Mouse (Mus musculus) retina, postnatal 1 day (tissue): ENCODE data around the gene P2ry12.
A peak's percentile ranks its signal among the peaks of the same experiment; 100 is the strongest.

Experiments
- DNase-seq: peaks from one replicate; pipeline ENCODE4 v3.0.0-alpha.2; 2012

P2ry12 gene

DNA sequence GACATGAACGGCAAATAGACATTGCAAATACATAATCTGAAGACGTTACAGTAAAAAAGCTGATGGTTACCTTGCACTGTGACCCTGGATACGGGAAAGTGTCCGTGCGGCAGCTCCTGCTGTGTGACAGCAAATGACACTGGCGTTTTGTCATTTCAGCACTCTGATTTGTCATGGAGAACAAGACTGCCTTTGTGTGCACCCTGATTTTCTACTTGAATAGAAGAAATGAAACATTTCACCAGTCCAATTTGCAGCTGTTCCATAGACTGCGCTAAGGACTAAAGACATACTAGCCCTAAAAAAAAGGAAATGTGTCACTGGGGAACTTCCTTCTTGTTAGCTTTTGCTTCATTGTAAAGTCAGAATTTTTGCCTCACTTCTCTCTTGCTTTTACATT, at the start of gene P2ry12:
P2ry12 (minus strand) TSS at position 168 of the 400 bp plus-strand sequence.
- no peak for DNase-seq

DNA sequence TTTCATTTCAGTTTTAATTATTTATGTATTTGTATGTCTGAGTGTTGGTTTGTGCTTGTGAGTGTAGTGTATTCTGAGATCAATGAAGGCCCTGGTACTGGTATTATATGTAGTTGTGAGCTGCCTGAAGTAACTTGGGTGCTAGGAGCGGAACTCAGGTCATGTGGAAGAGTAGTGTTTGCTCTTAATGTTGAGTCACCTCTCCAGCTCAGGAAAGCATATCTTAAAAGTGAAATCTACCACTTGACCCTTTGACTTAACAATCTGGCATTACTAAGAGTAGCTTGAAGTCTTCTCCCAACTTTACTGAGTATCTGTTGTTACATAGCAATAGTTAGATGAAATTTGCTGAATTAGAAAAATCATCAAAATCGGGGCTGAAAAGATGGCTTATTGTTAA, 42.8 kb upstream of the P2ry12 start:
- no peak for DNase-seq

GRCm38 (mm10) chr3:59304944-59305343, 42.3 kb upstream of the P2ry12 start:
- no peak for DNase-seq

GRCm38 (mm10) chr3:59297653-59298052, 35.0 kb upstream of the P2ry12 start:
- DNase-seq = no peak

GRCm38 (mm10) chr3:59296563-59297130, 34.0 kb upstream of the P2ry12 start:
- no peak for DNase-seq

GRCm38 (mm10) chr3:59295699-59296562, 33.3 kb upstream of the P2ry12 start:
- DNase-seq = no peak

DNA sequence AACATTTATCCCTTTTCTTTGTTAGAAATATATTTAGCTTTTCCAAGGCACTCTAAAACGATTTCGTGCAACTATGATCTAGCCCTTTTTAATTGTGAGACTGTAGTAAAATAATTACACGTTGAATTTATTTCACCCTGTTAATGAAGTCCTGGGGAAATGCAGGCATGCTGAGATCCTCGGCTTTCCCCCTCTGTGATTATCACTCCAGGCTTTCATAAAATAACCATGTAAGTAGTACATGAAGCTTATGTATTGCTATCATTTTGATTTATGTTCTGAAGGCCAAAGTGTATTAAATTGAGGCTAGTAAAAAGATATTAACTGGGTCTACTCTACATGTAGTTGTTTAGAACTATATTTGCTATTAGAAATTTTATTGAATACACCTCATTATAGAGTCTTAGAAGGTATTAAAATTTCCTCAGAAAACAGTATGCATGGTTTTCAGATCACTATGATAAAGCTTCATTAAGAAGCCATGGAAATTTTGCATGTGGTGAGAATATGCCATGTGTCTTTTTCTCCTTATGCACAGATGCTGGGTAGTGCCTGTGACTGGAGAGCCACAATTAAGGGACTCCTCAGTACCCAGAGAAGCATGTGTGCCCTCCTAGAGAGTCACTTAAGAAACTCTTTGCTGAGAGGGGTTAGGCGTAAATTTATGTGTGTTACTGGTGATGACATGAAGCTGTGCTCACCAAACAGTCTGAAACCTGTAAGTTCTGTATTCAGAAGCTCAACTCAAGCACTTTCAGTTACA, 30.9 kb upstream of the P2ry12 start:
- DNase-seq = no peak

GRCm38 (mm10) chr3:59290551-59290950, 27.9 kb upstream of the P2ry12 start:
- DNase-seq = no peak

DNA sequence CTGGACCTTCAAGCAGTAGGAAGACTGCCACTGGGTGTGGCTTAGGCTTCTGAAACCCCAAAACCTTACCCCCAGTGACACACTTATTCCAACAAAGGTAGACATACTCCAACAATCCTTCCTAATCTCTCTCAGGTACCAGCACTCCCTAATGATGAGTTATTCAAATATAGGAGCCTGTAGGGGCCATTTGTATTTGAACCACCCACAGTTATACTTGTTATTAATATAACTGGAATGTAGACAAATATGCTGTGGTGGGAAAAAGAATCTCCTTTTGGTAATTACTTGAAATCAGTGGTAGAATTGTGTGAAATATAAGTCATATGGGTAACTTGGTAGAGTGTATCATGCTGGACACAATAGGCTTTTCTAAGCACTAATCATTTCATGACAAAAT, 15.9 kb upstream of the P2ry12 start:
- no peak for DNase-seq

- DNase-seq = no peak
Measured at GRCm38 (mm10) chr3:59278254-59278533, 15.5 kb upstream of the P2ry12 start.

- peak; percentile 11 for DNase-seq
Measured at GRCm38 (mm10) chr3:59277502-59278253, 15.0 kb upstream of the P2ry12 start.

- no peak for DNase-seq
Measured at GRCm38 (mm10) chr3:59270811-59271210, 8.1 kb upstream of the P2ry12 start.

DNA sequence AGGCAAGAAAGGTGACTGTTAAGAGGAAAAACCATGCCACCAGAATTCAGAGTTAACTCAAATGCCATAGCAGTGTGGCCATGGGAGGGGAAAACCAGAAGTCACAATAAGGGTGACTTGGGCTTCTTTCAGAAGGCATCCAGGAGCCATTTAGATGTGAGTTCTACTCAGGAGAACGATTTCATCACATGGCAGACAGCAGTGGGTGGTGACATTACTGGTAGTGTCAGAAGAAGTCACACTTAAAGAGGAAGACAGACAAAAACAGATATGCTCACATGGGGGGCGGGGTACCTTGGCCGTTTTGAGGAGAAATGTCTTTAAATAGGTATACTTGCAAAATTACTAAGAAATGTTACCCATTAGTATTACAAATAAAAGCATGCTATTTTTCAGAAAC, 1.3 kb upstream of the P2ry12 start:
- DNase-seq = no peak

GRCm38 (mm10) chr3:59263417-59263816, 746 bp upstream of the P2ry12 start:
- DNase-seq = no peak

GRCm38 (mm10) chr3:59261709-59262472, 780 bp downstream of the P2ry12 start:
- DNase-seq = no peak

- DNase-seq = no peak
Measured at GRCm38 (mm10) chr3:59260745-59261144, 1.9 kb downstream of the P2ry12 start.

GRCm38 (mm10) chr3:59257740-59258664, 4.7 kb downstream of the P2ry12 start:
- DNase-seq = no peak

DNA sequence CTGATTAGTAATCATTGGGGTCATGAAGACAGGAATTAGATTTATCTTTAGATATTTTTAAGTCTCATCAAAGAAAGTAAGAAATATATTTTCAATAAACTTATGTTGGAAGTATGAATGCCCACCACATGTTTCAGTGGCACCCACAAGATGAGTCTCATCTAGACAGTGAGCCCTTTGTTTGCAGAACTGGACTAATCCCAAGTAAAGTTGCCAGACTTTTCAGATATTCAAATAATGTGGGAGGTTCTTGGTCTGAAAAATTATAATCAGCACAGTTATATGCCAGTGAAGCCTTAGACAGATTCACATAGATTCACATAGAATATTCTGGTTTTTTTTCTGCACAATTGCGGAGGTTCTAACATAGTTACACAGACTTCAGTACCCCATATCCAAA, 12.2 kb downstream of the P2ry12 start:
- DNase-seq = no peak

DNA sequence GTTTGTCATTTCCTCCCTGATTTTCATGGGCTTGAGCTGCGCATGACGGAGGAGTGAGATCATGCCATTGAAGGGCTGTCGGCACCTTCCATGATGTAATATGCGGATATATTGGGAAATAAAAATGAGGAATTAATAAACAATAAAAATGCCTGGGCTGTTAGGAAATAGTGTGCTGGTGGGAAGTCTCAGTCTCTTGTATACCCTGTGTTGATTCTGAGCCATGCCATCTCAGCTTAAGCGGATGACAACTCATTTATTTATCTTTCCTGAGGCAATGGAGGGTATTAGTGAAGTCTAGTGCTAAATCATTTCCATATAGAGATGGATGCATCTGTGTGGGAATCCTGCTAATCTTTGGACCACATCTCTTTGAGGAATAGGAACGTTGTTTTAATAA, 14.6 kb downstream of the P2ry12 start:
- no peak for DNase-seq

DNA sequence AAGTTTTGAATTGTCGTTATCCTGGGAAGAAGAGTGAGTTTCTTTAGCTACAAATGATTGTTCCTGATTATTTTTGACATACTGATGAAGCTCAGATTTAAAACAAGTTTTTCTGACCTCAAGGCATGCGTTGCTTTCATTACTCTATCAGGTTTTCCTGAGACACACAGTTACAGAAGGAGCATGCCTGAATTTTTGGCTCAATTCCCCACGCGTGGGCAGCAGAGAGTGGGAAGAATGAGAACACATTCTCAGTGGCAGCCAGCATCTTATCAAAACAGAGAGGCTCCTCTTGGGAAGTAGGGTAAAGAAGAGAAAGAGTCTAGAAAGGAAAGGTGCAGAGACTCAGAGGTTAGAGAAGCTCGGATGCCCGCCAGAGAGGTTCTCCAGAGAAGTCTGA, 19.3 kb downstream of the P2ry12 start:
- no peak for DNase-seq

DNA sequence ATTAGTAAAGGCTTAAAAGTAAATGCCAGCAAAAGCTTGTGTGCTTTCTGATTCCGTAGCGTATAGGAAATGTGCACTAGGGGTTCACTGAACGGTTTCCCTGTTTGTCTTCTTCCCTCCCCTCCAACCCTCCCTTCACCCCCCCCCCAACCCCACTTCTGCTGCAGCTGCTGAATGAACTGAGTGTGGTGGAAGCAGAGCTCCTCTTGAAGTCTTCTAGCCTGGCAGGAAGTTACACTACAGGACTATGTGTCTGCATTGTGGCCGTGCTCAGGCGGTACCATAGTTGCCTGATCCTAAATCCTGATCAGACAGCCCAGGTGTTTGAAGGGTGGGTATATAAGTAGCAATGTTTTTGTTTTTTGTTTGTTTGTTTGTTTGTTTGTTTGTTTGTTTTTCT, 27.8 kb downstream of the P2ry12 start:
- no peak for DNase-seq
